Mouse (Mus musculus) testis, adult 2 months (tissue): Measurements from ENCODE around the gene Trpm8. TPM values are rescaled to one million over a fixed set of nuclear protein-coding genes. Genes with fewer than 3 reads are reported as not detected.

Experiments used
- H3K27ac ChIP-seq: fragments of 200-500 bp; 2 replicates; pipeline ENCODE4 v1.5.1; 2012; ENCODE audit warnings: low read depth, low read length; ENCODE audit not compliant: control insufficient read depth, insufficient read depth
- H3K27me3 ChIP-seq: fragments of 200-500 bp; 2 replicates; pipeline ENCODE4 v1.6.1; 2012; ENCODE audit warnings: mild to moderate bottlenecking, low read length, moderate library complexity; ENCODE audit not compliant: control insufficient read depth, insufficient read depth
- H3K36me3 ChIP-seq: fragments of 200-500 bp; 2 replicates; pipeline ENCODE4 v1.6.1; 2012; ENCODE audit warnings: mild to moderate bottlenecking, low read length; ENCODE audit not compliant: control insufficient read depth, insufficient read depth
- H3K4me1 ChIP-seq: fragments of 200-500 bp; 2 replicates; pipeline ENCODE4 v1.6.1; 2012; ENCODE audit warnings: low read length; ENCODE audit not compliant: control insufficient read depth, insufficient read depth
- H3K4me3 ChIP-seq: fragments of 200-500 bp; 2 replicates; pipeline ENCODE4 v1.5.1; 2012; ENCODE audit warnings: low read depth, mild to moderate bottlenecking, low read length, moderate library complexity, mixed read lengths; ENCODE audit not compliant: control insufficient read depth
- CTCF ChIP-seq: fragments of 200-500 bp; IDR thresholded peaks from 2 replicates; pipeline ENCODE4 v1.5.1; 2012; ENCODE audit warnings: low read depth, mild to moderate bottlenecking, inconsistent platforms, low read length, moderate library complexity; ENCODE audit not compliant: control insufficient read depth, insufficient read depth, insufficient replicate concordance
- POLR2A ChIP-seq: fragments of 200-500 bp; IDR thresholded peaks from 2 replicates; pipeline ENCODE4 v1.6.1; 2012; ENCODE audit warnings: low read depth, mild to moderate bottlenecking, inconsistent platforms, low read length, moderate library complexity; ENCODE audit not compliant: control insufficient read depth
- polyA plus RNA-seq: library from polyadenylated mRNA; depleted of rRNA; stranded (reverse); fragments of >200 nt; gene quantifications from 2 replicates; pipeline ENCODE4 v1.2.3, GENCODE M21; 2012

Gene Trpm8
- polyA plus RNA-seq, 1 experiment: 4.7 TPM

DNA sequence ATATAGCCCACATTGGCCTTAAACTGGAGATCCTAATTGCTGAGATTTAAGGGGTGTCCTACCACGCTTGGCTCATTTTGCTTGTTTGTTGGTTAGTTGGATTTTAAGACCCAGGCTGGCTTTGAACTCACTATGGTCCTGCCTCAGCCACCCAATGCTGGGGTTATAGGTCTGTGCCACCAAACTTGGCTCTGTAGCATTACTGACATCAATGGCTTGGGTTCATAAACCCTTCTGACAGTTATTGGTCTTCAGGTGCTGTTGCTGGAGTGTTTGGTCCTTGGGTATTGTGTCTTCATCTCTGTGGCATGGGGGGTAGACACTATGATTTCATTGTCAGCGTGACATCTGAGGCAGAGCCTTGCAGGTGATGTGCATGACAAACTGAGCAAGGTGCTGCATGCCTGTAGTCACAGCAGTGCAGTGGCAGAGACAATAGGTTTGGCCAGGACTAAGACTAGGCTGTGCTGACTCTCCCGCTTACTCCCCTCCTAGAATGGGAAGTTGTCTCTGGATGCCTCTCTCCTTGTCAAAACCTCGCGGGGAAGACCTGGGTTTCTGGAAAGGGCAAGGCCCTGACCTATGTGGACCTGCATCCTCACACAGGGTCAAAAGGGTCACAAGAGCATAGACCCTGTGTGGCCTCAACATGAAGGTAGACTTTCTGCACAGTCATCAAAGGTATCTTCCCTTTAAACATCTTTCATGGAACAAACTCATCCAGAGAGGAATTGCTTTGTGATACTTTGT lies 23.0 kb downstream of the Trpm8 start:
- Histone ChIP-seq H3K36me3 (no peaks in the 10 kb centered on the region), H3K27me3 (no peaks in the 10 kb centered on the region), H3K4me1 (no peaks in the 10 kb centered on the region), H3K4me3 (no peak overlapping the region), H3K27ac (no peak overlapping the region)
- no peak for TF ChIP-seq CTCF
- TF ChIP-seq POLR2A: no peak

DNA sequence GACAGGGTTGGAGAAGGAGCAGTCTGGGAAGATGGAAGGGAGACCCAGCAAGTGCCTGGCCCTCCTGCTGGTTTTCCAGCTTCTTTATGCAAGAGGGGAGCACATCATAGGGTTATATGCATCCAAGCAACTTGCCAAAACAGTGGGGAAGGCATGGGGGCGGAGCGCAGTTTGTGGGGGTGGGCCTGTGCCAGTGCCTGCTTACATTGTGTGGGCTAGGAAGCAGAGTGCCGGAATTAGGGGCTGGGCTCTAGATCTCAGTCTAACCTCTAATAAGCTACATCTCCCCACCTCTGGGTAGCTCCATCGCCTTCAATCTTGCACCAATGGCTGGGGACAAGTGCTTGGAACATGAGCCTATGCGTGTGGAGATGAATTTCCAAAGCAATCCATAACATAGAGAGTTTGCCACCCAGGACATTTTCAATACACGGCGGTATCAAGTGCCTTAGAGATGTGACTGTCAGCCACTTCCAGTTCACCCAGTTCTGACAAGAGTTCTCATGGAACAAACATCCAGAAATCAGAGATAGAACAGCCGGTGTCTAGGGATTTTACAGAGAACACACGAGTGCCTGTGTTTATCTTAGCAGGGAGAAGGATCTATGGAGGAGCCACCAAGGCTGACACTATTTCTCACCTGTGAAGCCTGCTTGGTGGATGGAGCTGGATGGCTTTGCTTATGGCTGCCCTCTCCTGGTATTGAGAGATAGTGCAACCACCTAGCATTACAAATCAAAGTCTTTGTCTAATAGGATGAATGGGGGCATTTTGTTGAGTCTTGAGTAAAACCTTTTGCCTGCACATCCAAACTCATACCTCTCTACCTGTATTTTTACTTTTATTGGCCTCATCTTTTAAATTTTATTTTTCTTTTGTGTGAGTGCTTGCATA lies 23.9 kb downstream of the Trpm8 start:
- Histone ChIP-seq H3K4me3 (no peak overlapping the region), H3K36me3 (no peaks in the 10 kb centered on the region), H3K27ac (no peak overlapping the region), H3K27me3 (no peaks in the 10 kb centered on the region), H3K4me1 (no peaks in the 10 kb centered on the region)
- TF ChIP-seq POLR2A (no peak), CTCF (no peak)

DNA sequence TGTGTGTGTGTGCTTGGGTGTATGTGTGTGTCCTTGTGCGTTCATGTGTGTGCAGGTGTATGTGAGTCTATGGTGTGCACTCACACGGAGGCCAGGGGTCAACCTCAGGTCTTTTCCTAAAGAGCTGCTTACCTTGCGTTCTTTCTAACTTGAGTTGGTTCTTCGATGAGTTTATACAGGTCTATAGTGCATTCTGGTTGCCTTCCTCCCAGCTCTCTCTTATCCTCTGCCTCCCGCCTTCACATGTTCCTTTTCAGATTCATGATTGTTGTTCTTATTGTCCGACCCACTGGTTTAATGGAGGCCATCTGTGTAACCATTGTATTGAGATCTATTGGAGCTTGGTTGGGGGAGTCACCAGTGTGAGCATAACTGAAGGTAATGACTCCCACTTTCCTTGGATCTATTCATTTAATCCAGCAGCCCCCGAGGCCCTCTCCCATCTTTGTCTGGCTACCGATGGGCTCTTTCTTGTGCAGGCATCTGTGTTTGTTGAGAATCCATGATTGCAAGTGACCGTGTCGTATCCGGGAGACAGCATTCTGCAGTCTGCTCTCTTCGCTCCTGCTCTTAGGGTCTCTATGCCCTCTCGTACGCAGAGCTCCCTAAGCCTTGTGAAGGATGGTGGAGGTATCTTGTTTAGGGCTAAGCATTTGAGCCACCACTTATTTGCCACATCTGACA lies 24.7 kb downstream of the Trpm8 start:
- Histone ChIP-seq H3K27ac (no peak overlapping the region), H3K4me1 (no peaks in the 10 kb centered on the region), H3K4me3 (no peak overlapping the region), H3K36me3 (no peaks in the 10 kb centered on the region), H3K27me3 (no peaks in the 10 kb centered on the region)
- TF ChIP-seq POLR2A (no peak), CTCF (no peak)

DNA sequence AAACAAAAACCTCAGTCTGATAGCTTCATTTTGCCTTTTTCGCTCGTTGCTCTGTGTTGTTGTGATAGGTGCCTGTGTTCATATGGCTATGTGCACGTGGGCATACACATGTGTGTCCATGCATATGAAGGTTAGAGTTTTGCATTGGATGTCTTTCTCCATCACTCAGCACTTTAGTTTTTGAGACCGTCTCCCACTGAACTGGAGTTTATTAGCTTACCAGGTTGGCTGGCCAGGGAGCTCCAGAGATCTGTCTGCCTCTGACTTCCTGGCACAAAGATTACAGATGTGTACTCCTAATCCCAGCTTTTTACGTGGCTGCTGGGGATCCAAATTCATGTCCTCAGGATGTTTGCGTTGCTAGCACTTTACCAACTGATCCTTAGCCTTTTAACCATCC lies 26.3 kb downstream of the Trpm8 start:
- H3K27me3 ChIP-seq: no peaks in the 10 kb centered on the region
- no peak overlapping the region for H3K27ac ChIP-seq
- no peaks in the 10 kb centered on the region for H3K4me1 ChIP-seq
- H3K36me3 ChIP-seq: no peaks in the 10 kb centered on the region
- H3K4me3 ChIP-seq: no peak overlapping the region
- TF ChIP-seq CTCF (no peak), POLR2A (no peak)

DNA sequence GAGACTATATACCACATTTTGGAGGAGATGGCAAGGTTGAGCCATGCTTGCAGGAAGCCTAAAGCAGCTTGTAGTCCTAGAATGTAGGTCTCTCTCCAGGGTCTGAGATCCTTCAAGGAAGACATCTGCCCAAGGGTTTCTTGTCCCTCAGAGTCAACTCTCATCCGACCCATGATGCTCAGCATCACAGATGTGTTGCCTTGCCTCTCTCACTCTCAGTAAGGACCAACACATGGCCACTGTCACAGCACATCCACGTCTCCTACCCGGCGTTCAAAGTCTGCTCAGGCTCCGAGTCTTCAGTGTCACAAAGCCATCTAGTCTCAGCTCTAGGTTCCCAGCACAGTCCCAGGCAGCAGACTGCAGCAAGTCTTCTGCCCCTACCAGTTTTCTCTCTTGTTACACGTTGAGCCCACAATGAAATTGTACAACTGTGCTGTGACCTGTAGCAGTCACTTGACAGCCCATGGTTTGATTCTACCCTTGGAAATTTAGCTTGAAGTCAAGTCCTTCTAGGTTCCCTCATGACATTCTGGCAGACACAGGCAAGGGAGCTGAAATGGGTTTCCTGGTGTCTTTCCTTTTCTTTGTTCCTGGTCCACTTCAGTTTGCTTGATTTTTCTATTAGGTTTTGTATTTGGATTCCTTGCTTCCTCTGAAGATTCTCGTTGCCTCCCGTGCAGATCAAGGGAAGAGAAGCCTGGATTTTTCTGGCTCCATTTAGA lies 27.0 kb downstream of the Trpm8 start:
- Histone ChIP-seq H3K27me3 (no peaks in the 10 kb centered on the region), H3K27ac (no peak overlapping the region), H3K36me3 (no peaks in the 10 kb centered on the region), H3K4me3 (no peak overlapping the region), H3K4me1 (no peaks in the 10 kb centered on the region)
- TF ChIP-seq CTCF (no peak), POLR2A (no peak)

DNA sequence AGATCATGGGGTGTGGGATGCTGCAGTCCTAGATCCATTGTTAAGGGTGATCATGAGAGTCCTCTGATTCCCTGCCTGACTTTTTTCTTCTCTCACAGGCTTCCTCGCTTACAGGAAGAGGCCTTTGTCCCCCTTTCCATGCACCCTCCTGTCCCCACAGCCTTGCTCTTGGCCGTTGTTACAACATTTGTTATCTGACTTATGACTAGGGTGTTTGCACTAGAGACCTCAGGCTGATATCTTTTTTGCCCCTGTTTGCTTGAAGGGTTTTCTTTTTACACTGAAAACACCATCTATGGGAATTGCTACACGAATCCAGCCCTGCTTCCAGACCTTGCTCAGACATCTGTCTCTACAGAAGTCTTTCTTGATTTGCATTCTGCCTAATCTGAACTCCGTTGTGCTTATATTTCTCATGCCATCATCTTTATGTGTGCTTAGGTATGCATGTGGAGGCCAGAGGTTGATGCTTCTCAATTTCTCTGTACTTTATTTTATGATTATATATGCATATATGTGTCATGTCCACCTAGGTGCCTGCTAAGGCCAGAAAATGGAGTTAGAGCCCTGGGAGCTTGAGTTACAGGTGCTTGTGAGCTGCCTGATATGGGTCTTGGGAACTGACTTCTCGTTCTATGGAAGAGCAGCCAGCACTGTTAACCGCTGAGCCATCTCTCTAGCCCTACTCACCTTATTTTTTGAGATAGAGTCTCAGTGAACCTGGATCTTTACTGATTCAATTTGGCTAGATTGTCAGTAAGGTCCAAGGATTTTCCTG lies 27.7 kb downstream of the Trpm8 start:
- H3K27ac ChIP-seq: no peak overlapping the region
- no peaks in the 10 kb centered on the region for H3K4me1 ChIP-seq
- no peaks in the 10 kb centered on the region for H3K36me3 ChIP-seq
- H3K4me3 ChIP-seq: no peak overlapping the region
- no peak for TF ChIP-seq CTCF
- TF ChIP-seq POLR2A: no peak
- no peaks in the 10 kb centered on the region for H3K27me3 ChIP-seq
